Mouse (Mus musculus) embryonic facial prominence, embryonic 12.5 days (tissue): ENCODE results near the gene Olfr331. TPM values are rescaled to one million over a fixed set of nuclear protein-coding genes. Genes with fewer than 3 reads are reported as not detected.

ENCODE experiments used
- polyA plus RNA-seq: library from polyadenylated mRNA; unstranded; fragments of >200 nt; fragmentation: Nextera tagmentation; extraction: Ambion mirVana; gene quantifications from 2 replicates; pipeline ENCODE4 v1.2.1, GENCODE M21; 2016

Gene Olfr331
- polyA plus RNA-seq, 1 experiment from 2014 or later, result not detected

Other genes starting within 250 kb of the Olfr331 start
- 0.08 TPM in 1 of 2 replicates, not detected in the other for gene 4930438A08Rik, start 227.8 kb downstream of the Olfr331 start, polyA plus RNA-seq
- gene Zfp692, start 195.5 kb downstream of the Olfr331 start, polyA plus RNA-seq, result 27.4 and 29.7 TPM in 2 replicates
- 38.7 and 40.8 TPM in 2 replicates for gene Zfp672, start 172.2 kb downstream of the Olfr331 start, polyA plus RNA-seq
- 38.2 and 40.6 TPM in 2 replicates for gene Sh3bp5l, start 171.8 kb downstream of the Olfr331 start, polyA plus RNA-seq
- gene Lypd8, start 123.5 kb downstream of the Olfr331 start, polyA plus RNA-seq, result not detected in 2 replicates
- not detected in 2 replicates for gene 1810065E05Rik, start 81.5 kb downstream of the Olfr331 start, polyA plus RNA-seq
- not detected in 2 replicates for gene Gm12253, start 70.0 kb downstream of the Olfr331 start, polyA plus RNA-seq
- not detected in 2 replicates for gene Lypd9, start 49.6 kb downstream of the Olfr331 start, polyA plus RNA-seq
- not detected in 2 replicates for gene Olfr30, start 40.3 kb downstream of the Olfr331 start, polyA plus RNA-seq
- not detected in 2 replicates for gene Olfr332, start 10.0 kb downstream of the Olfr331 start, polyA plus RNA-seq
- not detected in 2 replicates for gene Olfr330, start 32.3 kb upstream of the Olfr331 start, polyA plus RNA-seq
- not detected in 2 replicates for gene Olfr329-ps, start 43.9 kb upstream of the Olfr331 start, polyA plus RNA-seq
- 0.08 TPM in 1 of 2 replicates, not detected in the other for gene Olfr328, start 53.1 kb upstream of the Olfr331 start, polyA plus RNA-seq
- not detected in 2 replicates for gene Olfr224, start 68.0 kb upstream of the Olfr331 start, polyA plus RNA-seq
- not detected in 2 replicates for gene Olfr325, start 75.2 kb upstream of the Olfr331 start, polyA plus RNA-seq
- gene Olfr324, start 92.5 kb upstream of the Olfr331 start, polyA plus RNA-seq, result not detected in 2 replicates
- gene 2210407C18Rik, start 113.5 kb upstream of the Olfr331 start, polyA plus RNA-seq, result not detected in 2 replicates
- not detected in 2 replicates for gene Olfr323, start 127.9 kb upstream of the Olfr331 start, polyA plus RNA-seq
- gene Trim58, start 137.9 kb upstream of the Olfr331 start, polyA plus RNA-seq, result 0.26 and 0.60 TPM in 2 replicates
- not detected in 2 replicates for gene Olfr322, start 156.2 kb upstream of the Olfr331 start, polyA plus RNA-seq
- gene Olfr320, start 178.5 kb upstream of the Olfr331 start, polyA plus RNA-seq, result not detected in 2 replicates
- not detected in 2 replicates for gene Olfr319, start 196.6 kb upstream of the Olfr331 start, polyA plus RNA-seq
- not detected in 2 replicates for gene Olfr318, start 221.4 kb upstream of the Olfr331 start, polyA plus RNA-seq
- gene Olfr317, start 236.6 kb upstream of the Olfr331 start, polyA plus RNA-seq, result not detected in 2 replicates